In genomic region chr1:137928522-137928921, GRCm38 (mm10) we compare ENCODE assay signal across 8 mouse cellular contexts.
DNase-seq lines count a peak whose midpoint lies in the region; ATAC-seq lines count a peak whose summit lies in the region.
"Had no signal": no experiment of that assay in that cellular context is flagged by ENCODE, and none has a peak within 500 bp of the region (broad histone marks: within the 10 kb centered on the region; RNA-seq: fewer than 3 reads in every experiment).

No protein-coding gene starts in this region.

- H3K27ac ChIP-seq in neural tube, embryonic 11.5 days (ENCODE audit: low read depth, low read length), result peak overlapping the region; percentile 87
- H3K27ac ChIP-seq: liver, embryonic 13.5 days had no signal

- H3K4me1 ChIP-seq in neural tube, embryonic 11.5 days (ENCODE audit: control insufficient read depth, insufficient read depth, low read length), result peaks cover 15% of the 10 kb centered on the region

- DNase-seq in adrenal gland, postnatal 36 days, result peak; percentile 56 to 66
- peak; percentile 93 for DNase-seq in cerebellum, adult 9-11 months
- DNase-seq in gastrocnemius, postnatal 10 days, result peak; percentile 21
- peak; percentile 24 for DNase-seq in kidney, adult 9 months
- peak; percentile 80 for DNase-seq in neural tube, embryonic 11.5 days (ENCODE audit: low spot score)
- DNase-seq in right cerebral cortex, postnatal 36 days (ENCODE audit: low spot score in 2 of 2), result no peak
- DNase-seq in natural killer cell, adult 2 months (ENCODE audit: low spot score in 2 of 2), result no peak
- DNase-seq: liver, embryonic 13.5 days had no signal

- WGBS in neural tube, embryonic 11.5 days, result 13% methylated on average over 6 of the region's 6 CpGs

- no peak overlapping the region for H3K9ac ChIP-seq in neural tube, embryonic 11.5 days (ENCODE audit: low read length)
- H3K9ac ChIP-seq: liver, embryonic 13.5 days had no signal

- H3K27me3 ChIP-seq in neural tube, embryonic 11.5 days (ENCODE audit: control insufficient read depth, insufficient read depth, low read length), result no peaks in the 10 kb centered on the region
- H3K27me3 ChIP-seq: liver, embryonic 13.5 days had no signal

- H3K4me2 ChIP-seq in neural tube, embryonic 11.5 days (ENCODE audit: low read depth), result no peak overlapping the region
- H3K4me2 ChIP-seq: liver, embryonic 13.5 days had no signal

- H3K4me3 ChIP-seq in neural tube, embryonic 11.5 days (ENCODE audit: low read depth, low read length), result no peak overlapping the region
- H3K4me3 ChIP-seq: liver, embryonic 13.5 days had no signal

- ATAC-seq in neural tube, embryonic 11.5 days (ENCODE audit: insufficient read depth, low FRiP score, low TSS enrichment), result peak; percentile 64

- no peaks in the 10 kb centered on the region; the same call in 1 of the 2 replicates for H3K36me3 ChIP-seq in neural tube, embryonic 11.5 days (ENCODE audit: control insufficient read depth, insufficient read depth, low read length)
- H3K36me3 ChIP-seq: liver, embryonic 13.5 days had no signal

- no peaks in the 10 kb centered on the region for H3K9me3 ChIP-seq in neural tube, embryonic 11.5 days (ENCODE audit: control insufficient read depth, low read length)
- H3K9me3 ChIP-seq: liver, embryonic 13.5 days had no signal

Comparison
In these comparisons a context has a peak if more than half of its experiments do, and no peak if none do; other contexts are left out.
1. DNase-seq: peak in adrenal gland, postnatal 36 days (2 of 2), cerebellum, adult 9-11 months (single experiment), gastrocnemius, postnatal 10 days (single experiment), kidney, adult 9 months (single experiment) and neural tube, embryonic 11.5 days (single experiment); none in right cerebral cortex, postnatal 36 days (0 of 2) and natural killer cell, adult 2 months (0 of 2).